Mouse (Mus musculus) embryonic facial prominence, embryonic 10.5 days (tissue): Measurements from ENCODE around the gene Irf2bpl. TPM values are rescaled to one million over a fixed set of nuclear protein-coding genes. Genes with fewer than 3 reads are reported as not detected.
A peak's percentile ranks its signal among the peaks of the same experiment; 100 is the strongest.

ENCODE experiments used
- DNase-seq: peaks from one replicate; pipeline ENCODE4 v3.0.0-alpha.2; 2017; ENCODE audit warnings: low spot score
- H3K27ac ChIP-seq: fragments of 300-500 bp; sonication (generic); replicated peaks from 2 replicates; pipeline ENCODE4 v1.5.1; 2016; ENCODE audit warnings: mild to moderate bottlenecking
- H3K27me3 ChIP-seq: fragments of 300-500 bp; sonication (generic); replicated peaks from 2 replicates; pipeline ENCODE4 v1.6.1; 2016; ENCODE audit warnings: low read depth, mild to moderate bottlenecking; ENCODE audit not compliant: poor library complexity, severe bottlenecking
- H3K36me3 ChIP-seq: fragments of 300-500 bp; sonication (generic); replicated peaks from 2 replicates; pipeline ENCODE4 v1.6.1; 2016; ENCODE audit warnings: mild to moderate bottlenecking, moderate library complexity
- H3K4me1 ChIP-seq: fragments of 300-500 bp; sonication (generic); 2 replicates; pipeline ENCODE4 v1.6.1; 2016
- H3K4me3 ChIP-seq: fragments of 300-500 bp; sonication (generic); 2 replicates; pipeline ENCODE4 v1.5.1; 2016; ENCODE audit warnings: mild to moderate bottlenecking, moderate library complexity
- H3K9me3 ChIP-seq: fragments of 300-500 bp; sonication (generic); 2 replicates; pipeline ENCODE4 v1.6.1; 2016; ENCODE audit warnings: mild to moderate bottlenecking
- WGBS: fragments of 180-500 bp; shearing (Covaris S2); methylation state at CpG from one replicate; pipeline ENCODE4 v1.1.7; 2016; 5-methylcytosine and 5-hydroxymethylcytosine counted together
- polyA plus RNA-seq: library from polyadenylated mRNA; unstranded; fragments of >200 nt; fragmentation: Nextera tagmentation; extraction: Ambion mirVana; gene quantifications from 2 replicates; pipeline ENCODE4 v1.2.1, GENCODE M21; 2016

The Irf2bpl gene
- 13.5 and 17.3 TPM in 2 replicates for polyA plus RNA-seq

GRCm38 (mm10) chr12:86884197-86885058 lies at the start of gene Irf2bpl:
Gene Irf2bpl, minus strand, starts transcription at chr12:86884798.
- Histone ChIP-seq H3K9me3 (no peaks in the 10 kb centered on the region), H3K27ac (peak within 1 kb of the TSS; percentile 96), H3K27me3 (peaks cover 45% of the 10 kb centered on the region), H3K36me3 (no peaks in the 10 kb centered on the region; the same call in 1 of the 2 replicates), H3K4me3 (peak within 1 kb of the TSS; percentile 88), H3K4me1 (peaks cover 89% of the 10 kb centered on the region)
- WGBS, result under 1% methylated on average over 82 of the region's 82 CpGs
- DNase-seq, result peak; percentile 99

DNA sequence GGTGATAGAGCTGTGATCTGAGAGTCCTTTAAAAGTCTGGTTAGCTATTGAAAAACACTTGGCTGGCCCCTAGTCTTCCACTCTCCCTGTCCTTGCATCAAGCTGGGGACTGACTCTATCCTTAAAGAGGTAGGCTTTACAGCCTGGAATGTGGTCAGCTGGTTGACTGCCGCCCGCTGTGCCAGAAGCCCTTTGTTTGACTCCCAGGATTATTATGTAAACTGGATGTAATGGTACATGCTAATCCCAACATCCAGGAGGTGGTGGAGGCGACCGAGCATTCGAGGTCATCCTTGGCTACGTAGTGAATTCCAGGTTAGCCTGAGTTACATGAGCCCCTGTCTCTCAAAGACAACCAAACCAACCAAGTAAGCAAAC lies 48.0 kb upstream of the Irf2bpl start:
- no peak overlapping the region; the same call in 1 of the 2 replicates for H3K27ac ChIP-seq

DNA sequence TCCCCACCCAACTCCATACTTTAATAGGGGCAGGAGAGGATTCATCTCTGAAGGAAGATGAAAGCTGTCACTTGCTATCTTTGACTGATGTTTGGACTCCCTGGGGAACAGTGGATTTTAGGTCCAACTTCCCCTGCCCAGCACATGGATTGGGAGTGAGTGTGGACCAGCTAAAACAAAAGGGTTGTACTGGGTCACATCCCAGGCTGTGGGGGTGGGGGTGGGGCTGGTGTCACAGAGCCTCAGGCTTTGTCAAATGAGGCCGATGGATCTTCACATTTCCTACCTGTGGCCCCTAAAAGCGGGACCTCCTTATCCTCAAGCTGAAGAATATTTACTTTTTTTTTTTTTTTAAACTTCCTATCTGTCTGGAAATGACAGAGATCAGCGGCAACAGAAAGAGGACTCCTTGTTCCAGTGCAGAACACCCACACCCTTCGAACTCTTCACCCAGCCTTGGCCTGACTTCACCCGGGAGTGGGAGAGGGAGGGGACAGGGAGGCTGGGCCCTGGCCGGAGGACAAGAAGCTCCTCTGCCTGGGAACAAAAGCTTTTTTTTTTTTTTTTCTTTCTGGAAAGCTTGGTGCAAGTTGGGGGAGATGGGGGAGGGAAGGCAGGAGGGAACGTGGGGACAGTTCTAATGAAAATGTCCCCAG lies 47.4 kb upstream of the Irf2bpl start:
- Histone ChIP-seq H3K4me1 (peaks cover 17% of the 10 kb centered on the region), H3K9me3 (peaks cover 7% of the 10 kb centered on the region), H3K4me3 (no peak overlapping the region), H3K27me3 (peaks cover 9% of the 10 kb centered on the region; the same call in 1 of the 2 replicates), H3K36me3 (no peaks in the 10 kb centered on the region), H3K27ac (no peak overlapping the region; the same call in 1 of the 2 replicates)
- DNase-seq, result no peak
- WGBS, result 12% methylated on average over 7 of the region's 7 CpGs

More for the DNA sequence above, 48.0 kb upstream of the Irf2bpl start:
- Histone ChIP-seq H3K27me3 (peaks cover 9% of the 10 kb centered on the region; the same call in 1 of the 2 replicates), H3K9me3 (peaks cover 7% of the 10 kb centered on the region), H3K4me3 (no peak overlapping the region), H3K36me3 (no peaks in the 10 kb centered on the region), H3K4me1 (peaks cover 17% of the 10 kb centered on the region)
- no peak for DNase-seq
- 15% methylated on average over 6 of the region's 6 CpGs for WGBS

DNA sequence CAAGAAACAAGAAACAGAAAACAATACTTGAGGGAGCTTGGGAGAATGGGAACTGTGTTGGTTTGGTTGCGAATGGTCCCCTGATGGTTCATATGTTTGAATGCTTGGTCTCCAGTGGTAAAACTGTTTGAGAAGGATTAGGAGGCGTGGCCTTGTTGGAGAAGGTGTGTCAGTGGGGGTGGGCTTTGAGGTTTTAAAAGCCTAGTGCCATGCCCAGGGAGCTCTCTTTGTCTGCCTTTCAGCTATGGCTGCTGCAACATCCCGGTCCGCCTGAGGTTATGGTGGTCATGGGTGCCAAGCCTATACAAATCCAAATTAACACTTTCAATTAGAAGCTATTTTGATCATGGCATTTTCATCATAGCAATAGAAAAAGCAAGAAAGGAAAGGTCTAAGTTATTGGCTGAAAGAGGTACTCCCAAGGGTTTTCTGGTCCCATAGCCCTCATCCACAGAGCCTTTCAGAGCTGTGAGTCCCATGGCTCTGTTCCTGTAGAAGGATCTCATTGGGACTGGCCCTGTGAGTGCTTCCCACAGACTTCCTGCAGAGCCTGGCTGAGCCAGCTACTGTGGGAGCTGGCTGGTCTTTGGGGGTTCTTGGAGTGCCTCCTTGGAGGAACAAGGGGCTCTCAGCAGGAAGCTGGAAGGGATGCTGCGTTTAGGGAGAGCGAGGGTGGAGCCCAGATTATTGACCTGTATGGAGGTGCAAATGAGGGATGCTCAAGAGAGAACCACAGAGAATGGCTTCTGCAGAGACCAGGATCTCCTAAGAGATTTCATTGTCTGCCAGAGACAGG lies 46.5 kb upstream of the Irf2bpl start:
- Histone ChIP-seq H3K36me3 (no peaks in the 10 kb centered on the region), H3K4me1 (peaks cover 17% of the 10 kb centered on the region), H3K9me3 (peaks cover 7% of the 10 kb centered on the region), H3K4me3 (no peak overlapping the region), H3K27ac (no peak overlapping the region), H3K27me3 (peaks cover 9% of the 10 kb centered on the region; the same call in 1 of the 2 replicates)
- WGBS, result 72% methylated on average over 6 of the region's 6 CpGs
- no peak for DNase-seq

- Histone ChIP-seq H3K4me3 (no peak overlapping the region), H3K9me3 (peaks cover 7% of the 10 kb centered on the region), H3K27me3 (no peaks in the 10 kb centered on the region), H3K27ac (no peak overlapping the region), H3K4me1 (peaks cover 15% of the 10 kb centered on the region), H3K36me3 (no peaks in the 10 kb centered on the region)
- DNase-seq, result peak; percentile 70
- 8% methylated on average over 5 of the region's 5 CpGs for WGBS
These were observed 39.2 kb upstream of the Irf2bpl start for GRCm38 (mm10) chr12:86923837-86924236.

DNA sequence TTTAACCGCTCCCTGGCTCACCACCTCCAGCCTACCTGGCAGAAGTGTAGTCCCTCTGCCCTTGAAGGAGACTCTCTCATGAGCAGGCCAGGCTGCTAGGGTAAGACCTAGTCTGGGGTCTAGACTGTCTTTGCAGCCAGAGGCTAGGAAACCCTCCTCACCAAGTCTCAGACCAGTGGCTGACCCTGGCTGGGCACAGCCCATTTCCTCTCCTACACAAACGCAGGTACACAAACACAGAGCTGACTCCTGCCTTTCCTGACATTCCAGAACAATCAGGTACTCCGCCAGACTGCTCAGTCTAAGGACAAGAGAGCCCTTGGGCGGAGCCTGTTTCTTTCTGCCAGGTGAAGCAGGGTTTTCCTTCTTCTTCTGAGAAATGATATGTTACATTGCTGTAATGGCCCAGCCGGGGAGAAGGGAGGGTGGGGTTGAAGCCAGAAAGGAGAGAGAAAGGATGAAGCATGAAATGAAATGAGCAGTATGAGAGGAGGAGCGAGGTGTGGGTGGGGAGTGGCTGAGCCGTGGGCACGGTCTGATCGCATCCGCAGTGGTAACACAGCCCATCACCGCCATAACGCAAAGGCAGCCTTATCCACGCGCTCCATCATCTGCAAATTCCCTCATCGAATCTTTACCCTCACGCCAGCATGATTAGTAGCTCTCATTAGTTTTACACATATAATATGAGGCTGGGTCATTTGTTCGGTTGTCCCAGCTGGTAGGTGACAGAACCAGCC lies 34.6 kb upstream of the Irf2bpl start:
- peak overlapping the region; percentile 69 for H3K27ac ChIP-seq
- no peaks in the 10 kb centered on the region for H3K36me3 ChIP-seq
- peaks cover 9% of the 10 kb centered on the region for H3K27me3 ChIP-seq
- H3K9me3 ChIP-seq, result no peaks in the 10 kb centered on the region
- peaks cover 43% of the 10 kb centered on the region for H3K4me1 ChIP-seq
- no peak for DNase-seq
- 86% methylated on average over 17 of the region's 17 CpGs for WGBS
- no peak overlapping the region for H3K4me3 ChIP-seq

GRCm38 (mm10) chr12:86918361-86918967 lies 33.9 kb upstream of the Irf2bpl start:
- Histone ChIP-seq H3K4me1 (peaks cover 45% of the 10 kb centered on the region), H3K27me3 (peaks cover 16% of the 10 kb centered on the region), H3K36me3 (no peaks in the 10 kb centered on the region), H3K9me3 (no peaks in the 10 kb centered on the region), H3K4me3 (no peak overlapping the region), H3K27ac (peak overlapping the region; percentile 69; the same call in 1 of the 2 replicates)
- DNase-seq, result no peak
- 38% methylated on average over 11 of the region's 11 CpGs for WGBS

DNA sequence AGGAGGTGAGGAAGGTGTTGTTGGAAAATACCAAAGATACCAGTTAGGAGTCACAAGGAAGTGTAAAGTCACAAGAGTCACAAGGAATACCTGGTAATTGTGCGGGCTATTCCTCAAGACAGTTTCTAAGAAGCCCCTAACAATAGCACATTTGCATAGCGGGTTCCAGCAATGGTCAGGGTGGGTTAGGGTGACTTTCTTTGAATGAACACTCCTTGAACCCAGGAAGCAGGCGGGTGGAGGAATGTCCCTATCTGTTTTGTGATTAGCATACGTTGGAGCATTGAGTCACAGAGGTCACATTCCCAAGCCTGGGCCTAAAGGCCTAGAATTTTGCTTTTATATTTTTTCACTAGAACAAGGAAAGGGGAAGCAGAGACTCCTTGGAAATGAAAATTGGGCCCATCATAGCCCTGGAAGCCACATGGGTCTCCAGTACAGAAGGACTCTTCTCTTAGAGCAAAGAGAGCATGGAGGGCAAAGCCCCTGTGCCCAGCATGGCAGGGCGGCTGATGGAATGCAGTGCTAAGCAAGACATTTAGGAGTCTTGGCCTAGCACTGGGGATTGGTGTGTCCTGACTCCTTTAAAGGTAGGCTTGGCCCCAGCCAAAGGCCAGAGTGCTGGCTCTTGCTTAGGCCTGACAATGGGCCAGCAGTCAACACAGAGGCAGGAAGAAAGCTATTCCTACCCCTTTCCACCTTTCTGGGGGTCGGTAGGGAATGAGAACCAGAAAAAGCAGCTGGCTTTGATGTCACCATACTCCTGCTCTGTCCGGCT lies 32.4 kb upstream of the Irf2bpl start:
- Histone ChIP-seq H3K36me3 (no peaks in the 10 kb centered on the region), H3K4me3 (no peak overlapping the region), H3K27me3 (peaks cover 27% of the 10 kb centered on the region), H3K27ac (peak overlapping the region; percentile 35), H3K4me1 (peaks cover 52% of the 10 kb centered on the region), H3K9me3 (no peaks in the 10 kb centered on the region)
- 83% methylated on average over 7 of the region's 7 CpGs for WGBS
- DNase-seq, result no peak

DNA sequence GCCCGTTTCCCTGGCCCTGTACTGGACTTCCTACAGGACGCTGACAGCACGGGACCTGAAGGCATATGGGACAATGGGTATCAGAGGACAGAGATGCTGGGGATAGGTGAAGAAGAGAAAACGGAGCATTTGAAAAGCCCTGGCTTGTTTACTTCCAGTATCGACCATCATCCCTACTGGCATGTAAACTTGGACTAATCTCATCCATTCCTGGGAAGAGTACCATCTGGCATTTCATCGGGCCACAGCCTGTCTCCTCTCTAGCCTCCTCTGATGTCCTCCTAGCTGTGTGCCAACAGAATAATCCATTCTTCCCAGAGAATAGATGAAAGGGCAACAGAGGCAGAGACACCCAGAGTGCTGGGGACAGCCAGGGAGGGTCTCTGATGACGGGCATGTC lies 31.0 kb upstream of the Irf2bpl start:
- 76% methylated on average over 7 of the region's 7 CpGs for WGBS
- DNase-seq, result no peak
- no peaks in the 10 kb centered on the region for H3K36me3 ChIP-seq
- peaks cover 62% of the 10 kb centered on the region for H3K4me1 ChIP-seq
- no peaks in the 10 kb centered on the region for H3K9me3 ChIP-seq
- peaks cover 34% of the 10 kb centered on the region for H3K27me3 ChIP-seq
- H3K27ac ChIP-seq, result no peak overlapping the region
- no peak overlapping the region for H3K4me3 ChIP-seq

DNA sequence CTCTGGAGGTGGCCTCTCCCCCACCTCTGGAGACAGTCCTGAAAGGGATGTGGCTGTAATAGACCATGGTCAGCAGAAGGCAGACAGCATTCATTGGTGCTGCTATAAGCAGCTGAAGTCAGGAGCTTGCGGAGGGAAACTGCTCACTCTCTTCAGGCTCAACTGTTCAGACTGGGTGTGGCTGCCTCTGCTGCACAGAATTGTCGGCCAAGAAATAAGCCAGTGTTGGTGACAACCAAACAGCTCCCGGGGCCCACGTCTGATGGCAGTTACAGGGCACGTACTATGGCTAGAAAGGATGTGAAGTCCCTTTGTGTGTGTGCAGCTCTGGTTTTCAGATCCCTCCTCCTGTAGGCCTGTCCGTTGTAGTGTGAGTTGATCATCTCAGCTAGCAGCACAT lies 30.2 kb upstream of the Irf2bpl start:
- Histone ChIP-seq H3K9me3 (no peaks in the 10 kb centered on the region), H3K27ac (no peak overlapping the region), H3K4me1 (peaks cover 67% of the 10 kb centered on the region), H3K27me3 (peaks cover 34% of the 10 kb centered on the region), H3K36me3 (no peaks in the 10 kb centered on the region), H3K4me3 (no peak overlapping the region)
- WGBS, result 68% methylated on average over 6 of the region's 6 CpGs
- no peak for DNase-seq

- no peak overlapping the region for H3K4me3 ChIP-seq
- no peak overlapping the region for H3K27ac ChIP-seq
- no peak for DNase-seq
- no peaks in the 10 kb centered on the region for H3K9me3 ChIP-seq
- 61% methylated on average over 2 of the region's 2 CpGs for WGBS
- H3K4me1 ChIP-seq, result peaks cover 70% of the 10 kb centered on the region
- H3K27me3 ChIP-seq, result peaks cover 34% of the 10 kb centered on the region
- H3K36me3 ChIP-seq, result no peaks in the 10 kb centered on the region
These were observed 29.8 kb upstream of the Irf2bpl start for GRCm38 (mm10) chr12:86914351-86914750.
